10 mouse cellular contexts compared by ENCODE assay signal in genomic region chr17:43580456-43580855, GRCm38 (mm10). TPM values are rescaled to one million over a fixed set of nuclear protein-coding genes. Genes with fewer than 3 reads are reported as not detected.
DNase-seq lines count a peak whose midpoint lies in the region; ATAC-seq lines count a peak whose summit lies in the region.
"Had no signal": no experiment of that assay in that cellular context is flagged by ENCODE, and none has a peak within 500 bp of the region (broad histone marks: within the 10 kb centered on the region; RNA-seq: fewer than 3 reads in every experiment).

No protein-coding gene starts in this region.

- peak overlapping the region; percentile 34; the same call in 1 of the 2 replicates for H3K4me2 ChIP-seq in kidney, embryonic 14.5 days (replicated peaks; ENCODE audit: low read depth, low read length)
- H3K4me2 ChIP-seq in heart, embryonic 14.5 days (ENCODE audit: low read length) = peak overlapping the region; percentile 46

- H3K36me3 ChIP-seq in kidney, embryonic 14.5 days (ENCODE audit: control insufficient read depth, insufficient read depth, low read length) = no peaks in the 10 kb centered on the region
- no peaks in the 10 kb centered on the region for H3K36me3 ChIP-seq in embryonic facial prominence, embryonic 10.5 days (replicated peaks)
- H3K36me3 ChIP-seq in heart, embryonic 14.5 days (ENCODE audit: control insufficient read depth, insufficient read depth, low read length) = no peaks in the 10 kb centered on the region

- H3K27ac ChIP-seq in kidney, embryonic 14.5 days (ENCODE audit: low read depth, low read length) = peak overlapping the region; percentile 73
- H3K27ac ChIP-seq in embryonic facial prominence, embryonic 10.5 days (replicated peaks) = peak overlapping the region; percentile 79
- H3K27ac ChIP-seq in heart, embryonic 14.5 days (replicated peaks in 1 of 2; ENCODE audit: control insufficient read depth in 1 of 2, insufficient read depth in 1 of 2, low read depth in 2 of 2, low read length in 2 of 2) = peak overlapping the region; percentile 21 to 34; a peak in 3 of 4 replicates

- no peak overlapping the region for H3K9ac ChIP-seq in kidney, embryonic 14.5 days (ENCODE audit: low read depth, low read length)
- no peak overlapping the region for H3K9ac ChIP-seq in heart, embryonic 14.5 days (ENCODE audit: low read length)

- no peak; the same call in 1 of the 2 replicates for ATAC-seq in kidney, embryonic 14.5 days (ENCODE audit: low FRiP score, low TSS enrichment)
- ATAC-seq in heart, embryonic 14.5 days (ENCODE audit: insufficient number of reproducible peaks, insufficient read depth, low FRiP score, low read depth) = no peak
- ATAC-seq in megakaryocyte progenitor cell, adult 5-6 weeks (replicated peaks; ENCODE audit: poor library complexity) = peak; percentile 37
- ATAC-seq in megakaryocyte-erythroid progenitor cell, adult 5-6 weeks (replicated peaks; ENCODE audit: low FRiP score, low TSS enrichment, poor library complexity, severe bottlenecking) = no peak

- peak overlapping the region; percentile 3; the same call in 1 of the 2 replicates for H3K4me3 ChIP-seq in kidney, embryonic 14.5 days (ENCODE audit: low read length)
- H3K4me3 ChIP-seq in embryonic facial prominence, embryonic 10.5 days = no peak overlapping the region
- no peak overlapping the region for H3K4me3 ChIP-seq in heart, embryonic 14.5 days (ENCODE audit: control insufficient read depth in 1 of 2, insufficient read depth in 1 of 2, low read depth in 1 of 2, low read length in 2 of 2)

- H3K4me1 ChIP-seq in kidney, embryonic 14.5 days (ENCODE audit: control insufficient read depth, insufficient read depth, low read length) = peaks cover 14% of the 10 kb centered on the region
- H3K4me1 ChIP-seq in embryonic facial prominence, embryonic 10.5 days = peaks cover 35% of the 10 kb centered on the region
- peaks cover 11 to 13% of the 10 kb centered on the region in 2 experiments for H3K4me1 ChIP-seq in heart, embryonic 14.5 days (ENCODE audit: control insufficient read depth in 2 of 2, insufficient read depth in 2 of 2, low read length in 2 of 2)

- H3K9me3 ChIP-seq in kidney, embryonic 14.5 days (ENCODE audit: control insufficient read depth, low read length) = no peaks in the 10 kb centered on the region
- no peaks in the 10 kb centered on the region for H3K9me3 ChIP-seq in embryonic facial prominence, embryonic 10.5 days
- H3K9me3 ChIP-seq in heart, embryonic 14.5 days (ENCODE audit: control insufficient read depth, low read length) = no peaks in the 10 kb centered on the region

- no peaks in the 10 kb centered on the region for H3K27me3 ChIP-seq in kidney, embryonic 14.5 days (ENCODE audit: control insufficient read depth, insufficient read depth, low read length)
- H3K27me3 ChIP-seq in embryonic facial prominence, embryonic 10.5 days (replicated peaks; ENCODE audit: low read depth, poor library complexity, severe bottlenecking) = no peaks in the 10 kb centered on the region
- no peaks in the 10 kb centered on the region for H3K27me3 ChIP-seq in heart, embryonic 14.5 days (ENCODE audit: control insufficient read depth, insufficient read depth, low read length)

- DNase-seq in kidney, postnatal 14 days = no peak
- no peak for DNase-seq in embryonic facial prominence, embryonic 10.5 days (ENCODE audit: low spot score)
- DNase-seq in thymus, adult 18-20 months = no peak
- DNase-seq: thymus, postnatal 14 days had no signal

- 16% methylated on average over 3 of the region's 3 CpGs for WGBS in kidney, embryonic 14.5 days
- WGBS in embryonic facial prominence, embryonic 10.5 days = 21% methylated on average over 3 of the region's 3 CpGs
- WGBS in heart, embryonic 14.5 days = 19% methylated on average over 3 of the region's 3 CpGs

RNA-seq across cellular contexts. Expression of gene Pla2g7, which starts 12.6 kb away (rescaled TPM):
- polyA plus RNA-seq in kidney, embryonic 14.5 days (2014; fragmentation: Nextera tagmentation; extraction: Ambion mirVana) = 73.1 and 75.2 TPM in 2 replicates
- polyA plus RNA-seq in embryonic facial prominence, embryonic 10.5 days (2016; fragmentation: Nextera tagmentation; extraction: Ambion mirVana) = 5.0 and 5.1 TPM in 2 replicates
- polyA plus RNA-seq in heart, embryonic 14.5 days (2014; fragmentation: Nextera tagmentation; extraction: Ambion mirVana) = 19.2 and 20.5 TPM in 2 replicates
- 1.3 and 2.0 TPM in 2 replicates for total RNA-seq in megakaryocyte progenitor cell, adult 5-6 weeks (2015)
- 0.88 and 3.2 TPM in 2 replicates for total RNA-seq in megakaryocyte progenitor cell, adult 5-6 weeks (2017)
- total RNA-seq in megakaryocyte-erythroid progenitor cell, adult 5-6 weeks (2014; fragmentation: Nextera tagmentation) = not detected in 2 replicates
- not detected in 2 replicates for total RNA-seq in megakaryocyte-erythroid progenitor cell, adult 5-6 weeks (2017)

RNA-seq across cellular contexts. Expression of gene Ankrd66, which starts 37.0 kb away (rescaled TPM):
- polyA plus RNA-seq in kidney, embryonic 14.5 days (2014; fragmentation: Nextera tagmentation; extraction: Ambion mirVana) = 0.39 and 0.60 TPM in 2 replicates
- polyA plus RNA-seq in embryonic facial prominence, embryonic 10.5 days (2016; fragmentation: Nextera tagmentation; extraction: Ambion mirVana) = 0.19 and 0.30 TPM in 2 replicates
- polyA plus RNA-seq in heart, embryonic 14.5 days (2014; fragmentation: Nextera tagmentation; extraction: Ambion mirVana) = 0.26 TPM in 1 of 2 replicates, not detected in the other
- not detected in 2 replicates for total RNA-seq in megakaryocyte progenitor cell, adult 5-6 weeks (2015)
- not detected in 2 replicates for total RNA-seq in megakaryocyte progenitor cell, adult 5-6 weeks (2017)
- not detected in 2 replicates for total RNA-seq in megakaryocyte-erythroid progenitor cell, adult 5-6 weeks (2014; fragmentation: Nextera tagmentation)
- not detected in 2 replicates for total RNA-seq in megakaryocyte-erythroid progenitor cell, adult 5-6 weeks (2017)
- total RNA-seq: adrenal gland, adult 18-20 months had no signal

RNA-seq across cellular contexts. Expression of gene Tdrd6, which starts 49.6 kb away (rescaled TPM):
- 0.06 TPM in 1 of 2 replicates, not detected in the other for polyA plus RNA-seq in kidney, embryonic 14.5 days (2014; fragmentation: Nextera tagmentation; extraction: Ambion mirVana)
- 0.14 and 0.17 TPM in 2 replicates for polyA plus RNA-seq in embryonic facial prominence, embryonic 10.5 days (2016; fragmentation: Nextera tagmentation; extraction: Ambion mirVana)
- 0.04 TPM in 1 of 2 replicates, not detected in the other for polyA plus RNA-seq in heart, embryonic 14.5 days (2014; fragmentation: Nextera tagmentation; extraction: Ambion mirVana)
- total RNA-seq in megakaryocyte progenitor cell, adult 5-6 weeks (2015) = not detected in 2 replicates
- not detected in 2 replicates for total RNA-seq in megakaryocyte progenitor cell, adult 5-6 weeks (2017)
- total RNA-seq in megakaryocyte-erythroid progenitor cell, adult 5-6 weeks (2014; fragmentation: Nextera tagmentation) = not detected in 2 replicates
- not detected in 2 replicates for total RNA-seq in megakaryocyte-erythroid progenitor cell, adult 5-6 weeks (2017)
- total RNA-seq: adrenal gland, adult 18-20 months; heart, adult 18-20 months had no signal

Comparison
In these comparisons a context has a peak if more than half of its experiments do, and no peak if none do; other contexts are left out.
1. H3K27ac ChIP-seq: peak in every context shown above with its lines; median percentile 79 in embryonic facial prominence, embryonic 10.5 days; 73 in kidney, embryonic 14.5 days; 28 in heart, embryonic 14.5 days.